Mouse (Mus musculus) frontal cortex, postnatal 10 days (tissue): Measurements from ENCODE around the gene Mrpl53.

Source experiments
- DNase-seq, 2 experiments: peaks; one replicate each; pipeline ENCODE4 v3.0.0; 2022; ENCODE audit warnings: low spot score in 2 of 2, mixed read lengths in 1 of 2

Gene Mrpl53

GRCm38 (mm10) chr6:83092416-83093127 is 16.3 kb upstream of the Mrpl53 start:
- DNase-seq: no peak

GRCm38 (mm10) chr6:83095968-83096367 is 12.9 kb upstream of the Mrpl53 start:
- no peak for DNase-seq

GRCm38 (mm10) chr6:83098411-83098810 is 10.4 kb upstream of the Mrpl53 start:
- DNase-seq: no peak

GRCm38 (mm10) chr6:83101316-83101687 is 7.5 kb upstream of the Mrpl53 start, which contains the start of the genes Ccdc142 and Gm42688:
Gene Ccdc142, plus strand, starts transcription at chr6:83101601.
Gene Gm42688, plus strand, starts transcription at chr6:83101617.
- peak; percentile 83 to 87 for DNase-seq

- DNase-seq: peak; percentile 42 to 65
Observed at GRCm38 (mm10) chr6:83101688-83102556, 6.9 kb upstream of the Mrpl53 start.

GRCm38 (mm10) chr6:83103130-83103650 is 5.7 kb upstream of the Mrpl53 start:
- DNase-seq: peak in 1 of 2 experiments; percentile 42

GRCm38 (mm10) chr6:83104158-83104557 is 4.7 kb upstream of the Mrpl53 start:
- DNase-seq: peak in 1 of 2 experiments; percentile 54

- peak; percentile 55 to 63 for DNase-seq
Observed at GRCm38 (mm10) chr6:83107566-83108400, 1.1 kb upstream of the Mrpl53 start.

- DNase-seq: no peak
Observed at GRCm38 (mm10) chr6:83111510-83112136, 2.8 kb downstream of the Mrpl53 start.

GRCm38 (mm10) chr6:83115011-83115671 is 6.3 kb downstream of the Mrpl53 start, which contains the start of gene Mogs:
Gene Mogs, plus strand, starts transcription at chr6:83115496.
- peak; percentile 82 to 92 for DNase-seq

GRCm38 (mm10) chr6:83115682-83116372 is 7.0 kb downstream of the Mrpl53 start:
- DNase-seq: no peak

GRCm38 (mm10) chr6:83116373-83117164 is 7.7 kb downstream of the Mrpl53 start:
- no peak for DNase-seq

- no peak for DNase-seq
Observed at GRCm38 (mm10) chr6:83117165-83117438, 8.3 kb downstream of the Mrpl53 start.

GRCm38 (mm10) chr6:83117616-83118015 is 8.8 kb downstream of the Mrpl53 start:
- no peak for DNase-seq

GRCm38 (mm10) chr6:83118369-83118768 is 9.5 kb downstream of the Mrpl53 start:
- DNase-seq: no peak

- DNase-seq: no peak
Observed at GRCm38 (mm10) chr6:83118825-83119733, 10.2 kb downstream of the Mrpl53 start.

GRCm38 (mm10) chr6:83119734-83120051 is 10.9 kb downstream of the Mrpl53 start:
- DNase-seq: no peak
